Mouse (Mus musculus): ENCODE data around the gene Nlrc5.

- TF ChIP-seq CTCF (IDR thresholded peaks at IDR 0.05; ENCODE audit: borderline replicate concordance, insufficient read depth, low read depth, low read length) (no peak), POLR2A (IDR thresholded peaks at IDR 0.05; ENCODE audit: borderline replicate concordance, insufficient read depth, low read length) (no peak)
These were observed 38.6 kb downstream of the Nlrc5 start for GRCm38 (mm10) chr8:94472741-94473140.

Measured in cerebellum, adult 2 months (tissue).